Mouse (Mus musculus) E14TG2a.4 (cell line): ENCODE data around the gene Syn3.

ENCODE experiments used
- CTCF ChIP-seq: conservative IDR thresholded peaks from 2 replicates; pipeline ENCODE4 v1.5.1; 2014; ENCODE audit warnings: low read length
- NANOG ChIP-seq: IDR thresholded peaks from 2 replicates; pipeline ENCODE4 v1.6.1; 2014; ENCODE audit warnings: borderline replicate concordance, low read length, mixed read lengths
- POU5F1 ChIP-seq: IDR thresholded peaks from 2 replicates; pipeline ENCODE4 v1.6.1; 2014; ENCODE audit warnings: low read length, borderline replicate concordance

- TF ChIP-seq CTCF (no peak), POU5F1 (no peak), NANOG (no peak)
These were observed 24.2 kb downstream of the Syn3 start for GRCm38 (mm10) chr10:86474176-86475154.
